Mouse (Mus musculus): Measurements from ENCODE around the gene Tnfsf14. TPM values are rescaled to one million over a fixed set of nuclear protein-coding genes. Genes with fewer than 3 reads are reported as not detected.

Gene Tnfsf14
- polyA plus RNA-seq, 1 experiment from 2014 or later, result not detected

GRCm38 (mm10) chr17:57153787-57154186, 40.2 kb downstream of the Tnfsf14 start:
- no peak overlapping the region for H3K4me3 ChIP-seq
- no peak overlapping the region for H3K27ac ChIP-seq
- no peak overlapping the region for H3K4me2 ChIP-seq
- peaks cover 27% of the 10 kb centered on the region for H3K27me3 ChIP-seq
- ATAC-seq (replicated peaks; ENCODE audit: insufficient number of reproducible peaks, insufficient read depth, low FRiP score, low read depth), result no peak
- H3K4me1 ChIP-seq (replicated peaks), result peaks cover 7% of the 10 kb centered on the region
- H3K9me3 ChIP-seq (replicated peaks), result no peaks in the 10 kb centered on the region
- 76% methylated on average over 4 of the region's 4 CpGs for WGBS
- H3K9ac ChIP-seq, result no peak overlapping the region
- H3K36me3 ChIP-seq, result no peaks in the 10 kb centered on the region

GRCm38 (mm10) chr17:57153006-57153405, 41.0 kb downstream of the Tnfsf14 start:
- peaks cover 35% of the 10 kb centered on the region for H3K27me3 ChIP-seq
- no peak overlapping the region for H3K4me3 ChIP-seq
- 87% methylated on average over 6 of the region's 6 CpGs for WGBS
- H3K9ac ChIP-seq, result no peak overlapping the region
- peaks cover 7% of the 10 kb centered on the region for H3K4me1 ChIP-seq (replicated peaks)
- H3K36me3 ChIP-seq, result no peaks in the 10 kb centered on the region
- ATAC-seq (replicated peaks; ENCODE audit: insufficient number of reproducible peaks, insufficient read depth, low FRiP score, low read depth), result no peak
- no peak overlapping the region for H3K4me2 ChIP-seq
- H3K27ac ChIP-seq, result no peak overlapping the region
- H3K9me3 ChIP-seq (replicated peaks), result no peaks in the 10 kb centered on the region

- no peaks in the 10 kb centered on the region for H3K9me3 ChIP-seq (replicated peaks)
- peaks cover 55% of the 10 kb centered on the region for H3K27me3 ChIP-seq
- no peak within 1 kb of the TSS for H3K27ac ChIP-seq
- H3K9ac ChIP-seq, result peak within 1 kb of the TSS; percentile 14; the same call in 1 of the 2 replicates
- H3K4me2 ChIP-seq, result peak within 1 kb of the TSS; percentile 57
- H3K36me3 ChIP-seq, result no peaks in the 10 kb centered on the region
- peaks cover 7% of the 10 kb centered on the region for H3K4me1 ChIP-seq (replicated peaks)
- 2% methylated on average over 39 of the region's 39 CpGs for WGBS
- H3K4me3 ChIP-seq, result peak within 1 kb of the TSS; percentile 36
- no peak for ATAC-seq (replicated peaks; ENCODE audit: insufficient number of reproducible peaks, insufficient read depth, low FRiP score, low read depth)
Observed at GRCm38 (mm10) chr17:57148994-57149803, 44.8 kb downstream of the Tnfsf14 start, which contains the start of gene Cd70. Cd70 (minus strand) TSS chr17:57149777.

GRCm38 (mm10) chr17:57148343-57148742, 45.6 kb downstream of the Tnfsf14 start:
- Histone ChIP-seq H3K36me3 (no peaks in the 10 kb centered on the region), H3K27ac (no peak overlapping the region), H3K4me3 (no peak overlapping the region), H3K27me3 (peaks cover 55% of the 10 kb centered on the region), H3K4me2 (no peak overlapping the region), H3K9me3 (replicated peaks) (no peaks in the 10 kb centered on the region), H3K4me1 (replicated peaks) (peaks cover 7% of the 10 kb centered on the region), H3K9ac (no peak overlapping the region)
- no peak for ATAC-seq (replicated peaks; ENCODE audit: insufficient number of reproducible peaks, insufficient read depth, low FRiP score, low read depth)
- WGBS, result 63% methylated on average over 4 of the region's 4 CpGs

DNA sequence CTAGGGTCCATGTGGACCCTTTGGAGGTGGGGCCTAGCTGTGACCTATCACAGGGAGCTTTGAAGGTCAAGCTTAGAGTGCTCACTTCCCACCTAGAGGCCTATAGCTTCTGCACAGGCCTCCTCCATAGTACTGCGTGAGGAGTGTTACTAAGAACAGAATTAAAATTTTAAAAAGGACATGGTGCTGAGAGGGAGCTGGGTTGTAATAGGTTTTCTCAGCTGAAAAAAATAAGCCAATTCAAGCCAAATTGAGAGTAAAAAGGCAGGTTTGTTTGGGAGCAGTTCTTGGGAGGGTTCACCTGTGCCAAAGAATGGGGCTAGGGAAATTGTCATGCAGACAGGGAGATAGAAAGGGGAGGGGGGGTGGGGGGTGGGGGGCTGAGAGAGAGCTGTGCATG, 48.9 kb downstream of the Tnfsf14 start:
- Histone ChIP-seq H3K27ac (no peak overlapping the region), H3K36me3 (no peaks in the 10 kb centered on the region), H3K4me3 (no peak overlapping the region), H3K27me3 (peaks cover 41% of the 10 kb centered on the region), H3K4me1 (replicated peaks) (peaks cover 7% of the 10 kb centered on the region), H3K9me3 (replicated peaks) (no peaks in the 10 kb centered on the region), H3K4me2 (no peak overlapping the region), H3K9ac (no peak overlapping the region)
- ATAC-seq (replicated peaks; ENCODE audit: insufficient number of reproducible peaks, insufficient read depth, low FRiP score, low read depth), result no peak
- 57% methylated on average over 1 of the region's 1 CpGs for WGBS

- 71% methylated on average over 3 of the region's 3 CpGs for WGBS
- Histone ChIP-seq H3K4me1 (replicated peaks) (no peaks in the 10 kb centered on the region), H3K27me3 (peaks cover 27% of the 10 kb centered on the region), H3K36me3 (no peaks in the 10 kb centered on the region), H3K4me3 (no peak overlapping the region), H3K9me3 (replicated peaks) (no peaks in the 10 kb centered on the region), H3K9ac (no peak overlapping the region), H3K4me2 (no peak overlapping the region), H3K27ac (no peak overlapping the region)
- ATAC-seq (replicated peaks; ENCODE audit: insufficient number of reproducible peaks, insufficient read depth, low FRiP score, low read depth), result no peak
Observed at GRCm38 (mm10) chr17:57143704-57144103, 50.3 kb downstream of the Tnfsf14 start.

DNA sequence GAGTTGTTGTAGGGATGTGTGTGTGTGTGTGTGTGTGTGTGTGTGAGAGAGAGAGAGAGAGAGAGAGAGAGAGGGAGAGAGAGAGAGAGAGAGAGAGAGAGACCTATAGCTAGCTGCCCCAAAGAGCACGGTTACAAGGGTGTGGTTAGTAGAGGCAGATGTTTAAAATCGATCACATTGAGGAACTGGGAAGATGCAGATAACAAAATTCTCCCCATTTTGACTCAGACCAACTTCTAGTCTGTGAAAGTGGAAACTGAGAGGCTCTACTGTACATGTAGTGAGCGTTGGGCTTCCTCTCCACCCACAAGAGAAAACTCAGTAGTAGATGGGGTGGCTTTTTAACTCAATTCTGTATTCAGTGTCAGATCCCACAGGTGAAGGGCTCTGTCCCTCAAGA, 54.3 kb downstream of the Tnfsf14 start:
- H3K4me2 ChIP-seq, result no peak overlapping the region
- no peak overlapping the region for H3K27ac ChIP-seq
- ATAC-seq (replicated peaks; ENCODE audit: insufficient number of reproducible peaks, insufficient read depth, low FRiP score, low read depth), result no peak
- no peaks in the 10 kb centered on the region for H3K27me3 ChIP-seq
- H3K36me3 ChIP-seq, result no peaks in the 10 kb centered on the region
- no peak overlapping the region for H3K9ac ChIP-seq
- H3K4me1 ChIP-seq (replicated peaks), result no peaks in the 10 kb centered on the region
- H3K9me3 ChIP-seq (replicated peaks), result no peaks in the 10 kb centered on the region
- WGBS, result 73% methylated on average over 3 of the region's 3 CpGs
- no peak overlapping the region for H3K4me3 ChIP-seq

Small RNA genes within 50 kb of the gene (microRNA-seq; reads per million reads assigned to microRNA genes)
- not detected for gene Mir6978

Other genes starting within 250 kb of the Tnfsf14 start
- gene Acer1, start 212.1 kb downstream of the Tnfsf14 start, polyA plus RNA-seq (2015; fragmentation: Nextera tagmentation; extraction: Ambion mirVana), result 0.08 TPM in 1 of 2 replicates, not detected in the other
- gene Clpp, start 203.9 kb downstream of the Tnfsf14 start, polyA plus RNA-seq (2015; fragmentation: Nextera tagmentation; extraction: Ambion mirVana), result 103 and 114 TPM in 2 replicates
- gene Alkbh7, start 196.8 kb downstream of the Tnfsf14 start, polyA plus RNA-seq (2015; fragmentation: Nextera tagmentation; extraction: Ambion mirVana), result 52.1 and 52.4 TPM in 2 replicates
- 0.33 TPM in 1 of 2 replicates, not detected in the other for gene Pspn, start 194.2 kb downstream of the Tnfsf14 start, polyA plus RNA-seq (2015; fragmentation: Nextera tagmentation; extraction: Ambion mirVana)
- 33.7 and 41.1 TPM in 2 replicates for gene Gtf2f1, start 182.9 kb downstream of the Tnfsf14 start, polyA plus RNA-seq (2015; fragmentation: Nextera tagmentation; extraction: Ambion mirVana)
- 0.23 and 0.48 TPM in 2 replicates for gene Gm17949, start 182.7 kb downstream of the Tnfsf14 start, polyA plus RNA-seq (2015; fragmentation: Nextera tagmentation; extraction: Ambion mirVana)
- 23.3 and 29.3 TPM in 2 replicates for gene Khsrp, start 162.7 kb downstream of the Tnfsf14 start, polyA plus RNA-seq (2015; fragmentation: Nextera tagmentation; extraction: Ambion mirVana)
- gene Slc25a41, start 152.5 kb downstream of the Tnfsf14 start, polyA plus RNA-seq (2015; fragmentation: Nextera tagmentation; extraction: Ambion mirVana), result not detected in 2 replicates
- 0.92 and 2.5 TPM in 2 replicates for gene Crb3, start 135.1 kb downstream of the Tnfsf14 start, polyA plus RNA-seq (2015; fragmentation: Nextera tagmentation; extraction: Ambion mirVana)
- 14.7 and 18.3 TPM in 2 replicates for gene Slc25a23, start 134.3 kb downstream of the Tnfsf14 start, polyA plus RNA-seq (2015; fragmentation: Nextera tagmentation; extraction: Ambion mirVana)
- 0.64 and 3.7 TPM in 2 replicates for gene Dennd1c, start 115.7 kb downstream of the Tnfsf14 start, polyA plus RNA-seq (2015; fragmentation: Nextera tagmentation; extraction: Ambion mirVana)
- gene Tubb4a, start 106.4 kb downstream of the Tnfsf14 start, polyA plus RNA-seq (2015; fragmentation: Nextera tagmentation; extraction: Ambion mirVana), result 5.6 and 12.8 TPM in 2 replicates
- gene Tnfsf9, start 88.9 kb downstream of the Tnfsf14 start, polyA plus RNA-seq (2015; fragmentation: Nextera tagmentation; extraction: Ambion mirVana), result 2.6 and 3.0 TPM in 2 replicates
- not detected in 2 replicates for gene Cd70, start 44.4 kb downstream of the Tnfsf14 start, polyA plus RNA-seq (2015; fragmentation: Nextera tagmentation; extraction: Ambion mirVana)
- 1.8 and 5.6 TPM in 2 replicates for gene C3, start 34.0 kb upstream of the Tnfsf14 start, polyA plus RNA-seq (2015; fragmentation: Nextera tagmentation; extraction: Ambion mirVana)
- gene Gpr108, start 54.3 kb upstream of the Tnfsf14 start, polyA plus RNA-seq (2015; fragmentation: Nextera tagmentation; extraction: Ambion mirVana), result 26.5 and 29.0 TPM in 2 replicates
- gene Trip10, start 55.3 kb upstream of the Tnfsf14 start, polyA plus RNA-seq (2015; fragmentation: Nextera tagmentation; extraction: Ambion mirVana), result 39.1 and 43.7 TPM in 2 replicates
- 1.8 and 9.6 TPM in 2 replicates for gene Vav1, start 84.9 kb upstream of the Tnfsf14 start, polyA plus RNA-seq (2015; fragmentation: Nextera tagmentation; extraction: Ambion mirVana)
- 3.6 and 5.7 TPM in 2 replicates for gene Adgre1, start 164.5 kb upstream of the Tnfsf14 start, polyA plus RNA-seq (2015; fragmentation: Nextera tagmentation; extraction: Ambion mirVana)

Measured in heart, embryonic 15.5 days (tissue).